Mouse (Mus musculus) gastrocnemius, postnatal 25 days (tissue): ENCODE measurements around the gene Prex1. TPM values are rescaled to one million over a fixed set of nuclear protein-coding genes. Genes with fewer than 3 reads are reported as not detected.

Experiments used
- DNase-seq: peaks from one replicate; pipeline ENCODE4 v3.0.0; 2022
- total RNA-seq, 2 experiments: library from RNA; stranded (reverse); gene quantifications; 1 replicate in 1 of 2; 2 replicates in 1 of 2; pipeline ENCODE4 v1.2.3; 2021

Prex1 gene
- total RNA-seq, 2 experiments from 2014 or later = 5.4 to 7.6 TPM

DNA sequence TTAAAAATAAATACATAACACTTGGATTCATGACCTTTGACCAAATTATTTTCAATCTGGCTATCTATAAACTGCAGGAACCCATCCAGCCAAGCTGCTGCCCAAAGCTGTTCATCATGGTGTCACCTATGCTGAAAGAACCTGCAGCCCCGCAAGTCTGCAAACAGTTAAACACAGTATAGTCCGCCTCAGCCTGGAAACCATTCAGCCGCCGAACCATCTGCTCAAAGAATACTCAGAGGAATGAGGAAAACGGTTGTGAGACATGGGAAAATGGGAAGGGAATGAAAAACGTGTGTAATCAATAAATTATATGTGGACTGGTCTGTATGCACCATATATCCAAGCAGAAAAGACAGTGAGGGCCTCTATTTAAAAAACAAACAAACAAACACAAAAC is 13.3 kb upstream of the Prex1 start:
- no peak for DNase-seq

DNA sequence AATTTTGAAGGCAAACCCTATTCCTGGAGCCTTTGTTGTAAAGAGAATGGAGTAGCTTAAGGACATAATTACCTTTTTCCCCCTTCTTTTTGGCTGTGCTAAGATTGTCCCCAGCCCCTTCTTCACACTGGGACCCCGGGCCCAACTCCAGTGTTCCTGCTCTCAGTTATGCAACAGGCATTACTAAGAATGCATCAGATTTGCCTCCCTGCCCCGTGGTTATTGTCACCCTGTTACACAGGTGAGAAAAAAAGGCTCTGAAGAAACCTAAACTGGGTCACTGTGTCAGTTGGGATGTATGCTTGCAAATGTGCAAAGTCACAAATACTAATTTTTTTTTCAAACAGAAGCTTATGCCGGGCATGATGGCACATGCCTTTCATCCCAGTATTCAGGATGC is 6.8 kb upstream of the Prex1 start:
- DNase-seq = no peak

DNA sequence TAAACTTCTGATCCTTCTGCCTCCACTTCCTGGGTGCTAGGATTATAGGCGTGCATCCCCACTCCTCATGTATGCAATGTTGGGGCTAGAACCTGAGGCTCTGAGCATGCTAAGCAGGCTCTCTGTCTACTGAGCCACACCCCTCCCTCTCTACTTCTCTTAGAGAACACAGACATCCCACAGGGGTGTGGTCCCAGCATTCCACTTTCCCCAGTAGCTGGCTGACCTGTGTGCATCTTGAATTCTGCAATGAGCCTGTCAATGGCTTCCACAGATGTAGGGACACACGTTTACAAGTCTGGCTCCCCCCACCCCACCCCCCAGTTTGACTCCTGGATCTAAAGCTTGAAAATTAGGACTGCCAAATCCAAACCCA is 6.3 kb upstream of the Prex1 start:
- no peak for DNase-seq

DNA sequence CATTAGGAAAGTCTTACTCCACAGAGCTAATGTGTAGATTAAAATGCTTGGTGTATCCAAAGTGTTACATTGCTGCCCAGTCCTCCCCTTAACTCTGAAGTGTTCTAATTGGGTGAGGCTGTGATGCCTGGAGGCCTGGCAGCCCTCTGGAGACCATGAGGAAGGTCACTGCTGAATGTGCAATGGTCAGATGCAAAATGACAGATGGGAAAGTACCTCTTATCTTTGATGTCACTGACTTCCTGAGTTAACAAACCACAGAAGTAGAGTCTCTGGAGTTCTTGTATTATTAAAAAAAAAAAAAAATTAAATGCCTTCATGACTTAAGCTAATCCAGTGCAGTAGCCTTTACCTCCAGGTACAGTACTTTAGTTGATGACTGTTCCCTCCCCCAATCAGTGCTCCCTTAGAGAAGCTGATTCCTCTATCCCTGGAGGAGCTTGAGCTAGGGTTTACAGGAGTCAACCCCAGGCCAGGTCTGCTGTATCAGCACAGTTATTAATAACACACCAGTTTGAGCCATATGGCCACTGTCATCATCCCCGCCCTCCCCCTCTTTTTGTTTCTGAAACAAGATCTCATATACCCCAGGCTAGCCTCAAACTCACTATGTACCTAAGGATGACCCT is 5.8 kb upstream of the Prex1 start:
- DNase-seq = no peak

DNA sequence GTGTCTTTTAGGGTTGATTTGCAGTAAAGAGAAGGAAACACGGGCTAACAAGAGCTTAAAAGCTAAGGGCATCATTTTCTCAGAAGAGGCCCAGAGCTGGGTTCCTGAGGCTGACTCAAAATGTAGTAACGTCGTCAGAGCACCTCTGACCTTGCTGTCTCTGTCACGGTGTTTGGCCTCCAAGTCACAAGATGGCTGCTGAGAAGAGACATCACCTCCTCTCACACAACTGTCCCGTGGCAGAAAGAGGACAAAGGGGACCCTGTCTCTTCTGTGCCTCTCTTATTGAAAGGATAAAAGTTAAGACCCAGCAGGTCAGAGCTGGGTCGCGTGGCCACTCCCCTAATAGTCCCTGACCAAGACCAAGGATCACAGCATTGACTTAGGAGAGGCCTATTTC is 2.4 kb upstream of the Prex1 start:
- no peak for DNase-seq

DNA sequence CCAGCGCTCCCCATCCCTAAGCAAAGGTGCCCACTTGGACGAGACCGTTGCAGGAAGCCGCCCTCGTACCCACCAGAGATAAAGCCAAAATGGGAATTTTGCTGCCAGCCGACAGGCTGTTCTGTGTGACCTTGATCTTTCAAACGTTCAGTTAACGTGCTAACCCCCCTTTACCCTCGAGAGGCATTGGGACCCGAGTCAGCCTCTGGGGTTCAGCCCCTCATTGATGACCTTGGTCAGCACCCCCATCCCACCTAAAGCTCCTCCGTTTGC is 731 bp upstream of the Prex1 start:
- DNase-seq = no peak

DNA sequence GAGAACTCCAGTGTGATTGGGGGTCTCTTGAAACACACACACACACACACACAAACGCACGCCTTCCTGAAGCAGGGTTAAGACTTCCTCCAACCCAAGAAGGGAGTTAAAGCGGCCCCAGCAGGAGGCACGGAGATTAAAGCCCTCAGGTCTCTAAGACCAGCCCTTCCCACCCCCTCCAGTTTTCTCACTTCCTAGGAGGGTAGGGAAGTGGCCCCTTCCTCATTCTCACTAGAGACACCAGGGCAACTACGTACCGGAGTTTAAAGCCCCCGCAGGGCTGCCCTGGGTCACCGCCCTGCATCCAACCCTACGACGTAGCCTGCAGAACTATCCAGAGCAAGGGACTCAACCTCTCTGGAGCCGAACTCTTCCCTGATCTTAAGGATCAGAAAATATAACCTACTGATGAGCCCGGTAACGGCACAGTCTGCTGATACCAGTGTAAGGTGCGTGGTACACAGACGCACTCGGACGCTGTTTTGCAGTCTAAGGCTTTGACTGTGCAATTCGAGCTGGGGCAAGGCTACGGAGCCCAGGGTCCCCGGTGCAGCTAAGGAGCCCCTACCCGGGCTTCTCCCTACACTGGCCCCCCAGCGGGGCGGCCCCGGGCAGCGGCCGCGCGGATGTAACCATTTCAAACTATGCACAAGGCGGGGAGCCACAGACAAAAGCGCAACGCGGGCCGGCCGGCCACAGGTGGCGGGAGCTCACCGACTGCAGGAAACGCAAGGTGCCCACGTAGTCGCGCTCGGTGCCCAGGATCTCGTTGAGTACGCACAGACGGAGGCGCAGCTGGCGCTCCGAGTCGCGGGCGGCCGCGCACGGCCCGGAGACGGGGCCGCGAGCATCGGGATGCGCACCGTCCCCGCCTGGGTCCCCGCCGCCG is 587 bp downstream of the Prex1 start:
- DNase-seq = no peak

DNA sequence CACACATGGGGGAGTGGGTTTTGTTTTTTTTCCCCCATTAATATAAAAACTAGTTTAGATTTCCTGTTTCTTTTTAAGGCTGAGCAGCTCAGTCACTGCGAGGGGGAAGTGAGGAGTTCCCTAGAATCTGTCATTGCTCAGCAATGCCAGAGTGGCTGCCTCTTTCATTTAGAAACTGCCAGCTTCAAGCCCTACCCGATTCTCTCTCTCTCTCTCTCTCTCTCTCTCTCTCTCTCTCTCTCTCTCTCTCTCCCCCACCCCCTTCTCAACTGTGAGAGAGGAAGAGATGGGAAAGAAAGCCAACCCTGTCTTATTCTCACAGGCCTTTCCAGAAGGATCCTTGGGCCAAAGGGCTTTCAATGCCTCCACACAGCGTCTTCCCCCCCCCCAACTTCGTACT is 1.3 kb downstream of the Prex1 start:
- DNase-seq = no peak

DNA sequence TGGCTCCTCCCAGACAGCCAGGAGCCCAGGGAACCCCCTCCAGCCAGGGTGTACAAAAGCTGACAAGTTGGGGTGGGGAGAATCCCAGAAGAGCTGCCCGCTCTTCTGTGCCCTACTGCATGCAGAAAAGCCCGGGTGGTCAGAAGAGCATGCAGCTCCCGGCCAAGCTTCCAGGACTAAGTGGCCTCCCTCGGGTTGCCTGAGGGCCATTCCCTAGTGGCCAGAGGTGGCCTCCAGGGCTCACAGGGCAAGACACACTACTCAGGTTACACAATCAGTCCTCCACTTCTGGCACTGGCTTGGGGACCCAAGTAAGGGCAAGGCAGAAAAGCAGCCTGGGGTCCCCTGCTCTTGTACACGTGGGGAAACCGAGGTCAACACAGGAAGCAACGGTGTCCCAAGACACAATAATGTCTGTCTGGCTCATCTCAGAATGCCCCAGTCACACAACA is 1.9 kb downstream of the Prex1 start:
- DNase-seq = no peak

DNA sequence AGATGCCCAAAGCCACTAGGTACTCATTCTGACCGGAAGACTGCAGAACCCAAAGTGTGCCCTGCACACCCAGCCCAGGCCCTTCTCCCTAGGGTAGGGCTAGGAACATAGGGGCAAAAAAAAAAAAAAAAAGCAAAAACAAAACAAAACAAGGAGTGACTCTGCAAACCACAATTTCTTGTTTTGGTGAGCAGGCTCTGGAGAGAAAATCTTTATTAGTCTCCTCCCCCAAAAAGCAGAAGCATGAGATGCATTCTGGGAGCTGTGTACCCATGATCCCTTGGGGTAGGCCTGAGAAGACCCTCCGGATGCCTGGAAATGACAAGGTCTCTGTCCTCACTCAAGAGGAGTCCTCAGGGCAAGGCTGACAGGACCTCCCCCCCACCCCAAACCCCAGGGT is 3.7 kb downstream of the Prex1 start:
- DNase-seq = no peak

DNA sequence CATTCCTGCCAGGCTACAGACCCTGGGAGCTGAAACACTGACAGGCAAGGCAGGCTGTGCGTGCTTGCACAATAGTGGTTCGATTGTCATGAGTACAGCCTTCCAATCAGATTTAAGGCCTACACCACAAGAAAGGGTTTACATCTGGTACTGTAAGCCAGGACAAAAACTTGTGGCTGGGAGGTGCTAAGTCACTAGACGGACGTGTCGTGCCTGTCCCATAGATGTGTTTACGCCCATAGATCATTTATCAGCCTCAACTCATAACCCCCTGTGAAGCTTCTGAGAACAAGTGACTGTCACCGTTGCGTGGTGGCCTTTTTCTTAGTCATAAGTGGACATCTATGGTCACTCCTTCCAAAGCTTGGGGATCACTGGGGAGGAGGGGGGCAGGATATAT is 5.3 kb downstream of the Prex1 start:
- no peak for DNase-seq

DNA sequence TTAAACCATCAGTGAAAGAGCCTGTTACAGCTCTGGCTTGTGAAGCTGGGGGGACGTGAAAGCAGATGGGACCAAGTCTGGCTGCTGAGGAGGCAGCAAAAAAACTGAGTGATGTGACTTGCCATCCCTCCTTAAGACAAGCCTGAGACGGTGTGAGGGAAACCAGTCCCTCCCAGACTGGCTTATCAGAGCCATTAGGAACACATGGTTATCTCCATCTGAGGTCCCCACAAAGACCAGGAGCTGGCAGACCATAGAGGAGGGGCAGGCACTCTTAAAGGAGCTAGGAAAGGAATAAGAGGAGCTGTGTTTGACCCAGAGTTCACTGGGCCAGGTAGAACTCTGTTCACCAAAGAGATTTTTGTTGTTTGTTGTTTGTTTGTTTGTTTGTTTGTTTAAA is 7.1 kb downstream of the Prex1 start:
- no peak for DNase-seq

DNA sequence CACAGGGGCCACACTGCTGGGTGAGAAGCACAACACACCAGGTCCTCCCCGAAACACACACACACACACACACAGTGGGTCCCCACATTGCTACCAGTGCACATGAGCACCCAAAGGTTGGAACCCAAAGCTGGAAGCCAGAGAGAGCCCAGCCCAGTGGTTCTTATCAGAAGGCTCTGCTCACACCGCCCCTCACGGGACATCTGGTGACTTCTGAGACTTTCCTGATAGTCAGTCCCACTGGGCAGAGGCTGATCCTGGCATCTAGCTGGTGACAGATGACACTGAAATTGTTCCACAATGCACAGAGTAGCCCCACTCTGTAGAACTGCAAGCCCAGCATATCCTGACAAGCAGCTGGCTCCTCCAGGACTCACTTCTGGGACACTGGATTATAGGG is 10.1 kb downstream of the Prex1 start:
- DNase-seq = no peak

DNA sequence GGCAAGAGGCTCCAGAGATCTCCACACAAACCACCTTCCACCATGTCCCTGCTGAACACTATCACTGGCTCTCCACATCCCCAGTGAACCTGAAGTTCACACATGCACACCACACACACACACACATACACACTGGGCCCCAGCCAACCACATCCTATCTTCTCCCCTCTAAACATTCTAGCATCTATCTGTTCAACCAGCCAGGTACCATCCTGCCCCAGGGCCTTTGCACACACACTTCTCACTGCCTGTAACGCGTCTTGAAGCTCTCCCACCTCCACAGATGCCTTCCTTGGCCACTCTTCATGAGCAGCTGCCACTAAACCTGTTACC is 11.6 kb downstream of the Prex1 start:
- no peak for DNase-seq

DNA sequence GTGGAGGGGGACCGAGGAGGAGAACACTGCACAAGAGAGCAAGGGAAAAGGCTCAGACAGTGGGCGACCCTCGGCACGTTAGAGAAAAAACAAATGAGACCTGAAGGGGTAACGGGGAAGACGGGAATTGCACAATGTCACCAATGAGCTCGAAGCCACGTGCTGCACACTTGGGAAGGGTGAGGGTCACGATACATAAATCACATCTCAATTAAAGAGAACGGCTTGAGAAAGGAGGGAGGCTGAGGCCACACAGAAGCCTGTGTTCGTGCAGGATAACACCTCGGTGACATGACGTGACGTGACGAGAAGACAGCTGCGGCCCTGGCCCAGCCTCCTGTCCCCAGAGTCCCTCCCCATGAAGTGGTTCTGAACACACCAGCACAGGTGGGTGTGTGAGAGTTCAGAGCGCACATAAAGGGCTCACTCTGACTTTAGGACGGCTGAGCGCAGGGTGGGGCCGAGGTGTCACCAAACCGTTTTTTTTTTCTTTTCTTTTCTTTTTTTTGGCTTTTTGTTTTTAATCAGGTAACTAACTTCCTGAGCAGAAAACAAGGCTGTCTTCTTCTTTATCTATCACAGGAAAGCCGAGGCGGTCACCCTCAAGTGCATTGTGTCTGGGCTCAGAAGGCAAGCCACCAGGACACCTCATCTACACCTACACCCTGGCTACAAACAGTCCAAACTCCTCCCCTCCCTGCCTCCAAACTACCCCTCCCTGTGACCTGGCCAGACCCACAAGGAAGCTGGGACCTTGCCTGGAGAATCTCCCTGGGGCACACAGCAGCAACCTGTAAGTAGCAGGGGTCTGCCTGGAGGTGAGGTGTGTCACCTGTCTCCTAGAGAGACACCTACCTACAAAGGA is 12.2 kb downstream of the Prex1 start:
- no peak for DNase-seq

DNA sequence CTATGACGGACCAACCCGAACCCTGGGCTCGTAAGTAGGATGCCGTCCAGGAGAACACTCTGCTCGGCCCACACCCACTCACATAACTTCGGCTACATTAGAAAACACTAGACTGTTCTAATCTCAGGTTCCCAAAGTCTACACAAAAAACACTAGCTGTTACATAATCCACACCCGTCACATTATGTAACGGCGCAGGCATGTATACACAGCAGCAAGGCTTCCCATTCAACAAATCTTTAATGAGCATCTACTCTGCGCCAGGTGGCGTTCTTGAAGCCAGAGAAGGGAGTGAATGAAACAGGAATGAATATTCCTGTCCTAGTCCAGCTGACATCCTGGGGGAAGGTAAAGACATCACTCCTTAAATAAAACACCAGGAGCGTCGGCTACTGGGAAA is 12.9 kb downstream of the Prex1 start:
- DNase-seq = no peak

DNA sequence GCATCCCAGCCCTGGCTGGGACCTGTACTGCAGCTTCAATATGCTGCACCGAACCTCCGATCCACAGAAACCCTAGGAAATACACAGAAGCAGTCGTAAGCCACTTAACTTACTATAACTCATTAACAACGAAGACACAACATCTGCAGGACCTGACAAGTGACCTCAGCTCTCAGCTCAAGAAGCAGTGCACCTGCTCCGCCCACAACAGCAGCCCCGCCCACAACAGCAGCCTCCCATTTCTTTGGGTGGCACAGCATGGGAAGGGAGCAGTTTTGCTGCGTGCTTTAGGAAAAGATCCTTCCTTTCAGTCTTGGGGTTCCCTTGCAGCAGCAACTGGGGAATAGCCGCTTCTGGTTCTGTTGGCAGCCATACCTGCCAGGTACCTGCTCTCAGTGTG is 13.5 kb downstream of the Prex1 start:
- no peak for DNase-seq

DNA sequence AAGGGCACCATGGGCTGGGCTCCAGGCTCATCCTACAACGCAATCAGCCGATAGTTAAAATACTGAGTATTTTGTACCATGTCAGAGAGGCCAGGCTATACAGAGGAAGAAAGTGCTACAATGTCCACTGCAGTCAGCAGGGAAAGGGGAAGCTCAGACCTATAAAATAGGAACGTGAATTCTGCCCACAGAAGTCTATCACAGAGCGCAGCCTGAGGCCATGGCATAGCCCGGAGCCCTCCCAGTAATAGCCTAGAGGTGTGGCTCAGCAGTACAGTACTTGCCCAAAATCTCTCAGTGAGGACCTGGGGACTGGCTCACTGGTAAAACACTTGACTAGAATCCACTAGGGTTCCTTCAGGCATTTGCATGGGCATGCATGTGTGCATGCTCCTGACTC is 14.1 kb downstream of the Prex1 start:
- DNase-seq = no peak

DNA sequence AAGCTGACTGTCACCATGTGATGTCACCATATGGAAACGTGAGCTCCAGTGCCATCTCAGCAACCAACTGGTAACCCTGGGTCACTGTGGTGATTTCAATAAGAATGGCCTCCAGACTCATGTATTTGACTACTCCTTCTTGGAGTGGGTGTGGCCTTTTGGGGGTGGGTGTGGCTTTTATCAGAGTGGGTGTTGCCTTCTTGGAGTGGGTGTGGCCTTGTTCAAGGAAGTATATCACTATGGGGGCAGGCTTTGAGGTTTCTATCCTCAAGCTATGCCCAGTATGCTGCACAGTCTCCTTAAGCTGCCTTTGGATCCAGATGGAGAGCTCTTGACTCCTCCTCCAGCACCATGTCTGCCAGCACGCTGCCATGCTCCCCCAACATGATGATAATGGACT is 19.0 kb downstream of the Prex1 start:
- no peak for DNase-seq

DNA sequence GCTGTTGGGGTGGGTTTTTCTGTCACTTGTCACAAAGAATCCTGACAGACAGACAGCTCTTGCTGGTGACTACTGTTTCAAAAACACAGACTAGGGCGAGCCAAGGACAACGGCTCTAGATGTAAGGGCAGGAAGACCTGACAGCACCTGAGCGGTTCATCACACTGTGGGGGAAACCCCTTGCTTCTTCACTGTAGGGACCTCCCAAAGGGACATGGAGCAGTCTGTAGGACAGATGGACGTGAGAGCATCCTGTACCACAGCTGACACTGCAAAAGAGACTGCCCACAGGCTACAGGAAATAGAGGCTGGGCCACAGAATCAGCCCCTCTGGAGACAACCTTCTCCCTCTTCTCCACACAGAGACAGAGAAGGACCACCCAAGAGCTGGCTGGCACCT is 20.2 kb downstream of the Prex1 start:
- DNase-seq = no peak

DNA sequence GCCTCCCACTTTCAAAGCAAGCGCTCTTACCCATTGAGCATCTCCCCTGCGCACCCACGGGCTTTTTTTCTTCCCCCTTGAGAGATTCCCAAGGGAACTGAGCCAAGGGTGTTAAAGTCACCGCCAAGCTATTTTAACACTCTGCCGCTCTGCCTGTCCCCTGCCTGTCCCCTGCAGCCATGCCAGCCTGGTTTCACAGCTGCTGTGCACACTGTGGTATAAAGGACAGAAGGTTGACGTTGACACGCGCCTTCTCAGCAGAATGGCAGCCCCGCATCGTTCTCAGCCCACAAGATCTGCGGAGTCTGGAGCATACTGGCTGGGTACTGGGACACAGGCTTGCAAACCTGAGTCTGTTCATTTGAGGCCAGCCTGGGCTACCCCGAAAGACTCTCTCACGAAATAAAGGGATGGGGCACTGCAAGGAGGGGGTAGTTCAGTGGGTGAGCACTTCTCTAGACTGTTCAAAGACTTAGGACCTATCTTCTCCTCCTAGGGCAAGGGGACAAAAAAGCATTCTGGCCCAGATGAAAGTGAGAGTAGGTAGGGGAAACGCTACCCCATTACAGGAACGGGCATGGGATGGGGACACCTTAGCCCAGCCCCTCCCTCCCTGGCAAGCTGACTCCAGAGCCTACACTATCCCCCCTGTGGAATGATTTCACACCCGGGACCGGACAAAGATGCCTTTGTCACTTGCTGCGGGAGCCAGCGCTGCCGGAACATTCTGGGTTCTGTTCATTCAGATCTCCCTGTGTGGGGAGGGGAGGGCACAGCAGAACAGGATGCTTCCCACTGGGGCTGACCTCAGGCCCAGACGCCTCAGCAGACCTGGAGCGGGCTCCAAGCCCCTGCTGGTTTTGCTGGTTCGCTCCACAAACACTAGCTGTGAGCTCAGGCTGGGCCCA is 21.8 kb downstream of the Prex1 start:
- peak; percentile 70 for DNase-seq

DNA sequence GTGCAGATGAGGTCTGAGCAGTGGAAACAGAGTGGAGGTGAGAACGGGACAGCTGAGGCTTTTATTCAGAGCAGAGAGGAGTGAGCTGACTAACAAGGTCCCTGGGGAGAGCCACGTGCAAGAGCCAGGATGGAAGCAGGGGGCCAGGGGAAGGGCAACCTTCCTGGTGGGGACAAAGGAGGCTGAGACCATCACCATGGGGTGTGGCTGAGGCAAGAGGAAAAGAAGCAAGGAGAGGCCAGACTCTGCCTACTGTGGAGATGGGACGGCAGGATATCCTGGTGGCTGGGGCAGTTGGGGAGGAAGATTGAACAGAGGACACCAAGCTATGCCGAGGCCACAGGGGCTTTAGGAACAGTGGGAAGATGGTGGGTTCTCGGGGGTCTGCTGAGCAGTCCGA is 26.7 kb downstream of the Prex1 start:
- DNase-seq = no peak
